Mouse (Mus musculus): Measurements from ENCODE around the gene Megf8.

DNA sequence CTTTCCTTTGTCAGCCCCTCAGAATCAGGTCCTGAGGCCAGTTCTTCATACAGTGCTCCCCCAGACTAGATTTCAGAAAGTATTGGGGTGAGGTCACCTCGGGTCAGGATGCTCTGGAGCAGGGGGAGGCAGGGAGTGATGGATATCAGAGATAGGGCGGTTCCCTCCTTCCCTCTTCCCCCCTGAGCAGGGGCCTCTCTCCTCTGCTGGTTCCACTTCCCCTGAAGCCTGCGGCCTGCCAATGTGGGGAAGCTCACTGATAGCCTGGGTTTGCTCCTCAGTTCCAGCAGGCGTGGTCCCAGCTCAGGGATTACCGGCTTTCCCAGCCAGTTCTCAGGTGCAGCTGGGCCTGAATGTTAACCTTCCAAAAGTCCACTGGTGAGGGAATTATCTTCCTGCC, 33.3 kb upstream of the Megf8 start:
- TF ChIP-seq CTCF (IDR thresholded peaks at IDR 0.05) (no peak), EP300 (IDR thresholded peaks at IDR 0.05; ENCODE audit: insufficient read depth, low read depth, low read length) (no peak), POLR2A (IDR thresholded peaks at IDR 0.05; ENCODE audit: insufficient read depth, low read depth, low read length) (no peak)

Data from heart, adult 2 months (tissue).